Mouse (Mus musculus): ENCODE measurements around the gene Olfr693. TPM values are rescaled to one million over a fixed set of nuclear protein-coding genes. Genes with fewer than 3 reads are reported as not detected.

Gene Olfr693
- polyA plus RNA-seq, 1 experiment from 2014 or later = not detected

Other genes starting within 250 kb of the Olfr693 start
- gene Olfr694, start 11.2 kb upstream of the Olfr693 start, polyA plus RNA-seq (2014; fragmentation: Nextera tagmentation; extraction: Ambion mirVana) = not detected in 2 replicates
- not detected in 2 replicates for gene Olfr695, start 35.8 kb upstream of the Olfr693 start, polyA plus RNA-seq (2014; fragmentation: Nextera tagmentation; extraction: Ambion mirVana)
- gene Olfr697, start 61.9 kb upstream of the Olfr693 start, polyA plus RNA-seq (2014; fragmentation: Nextera tagmentation; extraction: Ambion mirVana) = not detected in 2 replicates
- gene Olfr698, start 74.8 kb upstream of the Olfr693 start, polyA plus RNA-seq (2014; fragmentation: Nextera tagmentation; extraction: Ambion mirVana) = not detected in 2 replicates
- not detected in 2 replicates for gene Olfr699, start 112.6 kb upstream of the Olfr693 start, polyA plus RNA-seq (2014; fragmentation: Nextera tagmentation; extraction: Ambion mirVana)
- gene Olfr700, start 128.2 kb upstream of the Olfr693 start, polyA plus RNA-seq (2014; fragmentation: Nextera tagmentation; extraction: Ambion mirVana) = not detected in 2 replicates
- gene Olfr701, start 133.5 kb upstream of the Olfr693 start, polyA plus RNA-seq (2014; fragmentation: Nextera tagmentation; extraction: Ambion mirVana) = not detected in 2 replicates
- gene Olfr702, start 153.3 kb upstream of the Olfr693 start, polyA plus RNA-seq (2014; fragmentation: Nextera tagmentation; extraction: Ambion mirVana) = not detected in 2 replicates
- gene Olfr703, start 162.8 kb upstream of the Olfr693 start, polyA plus RNA-seq (2014; fragmentation: Nextera tagmentation; extraction: Ambion mirVana) = not detected in 2 replicates
- not detected in 2 replicates for gene Olfr704, start 182.6 kb upstream of the Olfr693 start, polyA plus RNA-seq (2014; fragmentation: Nextera tagmentation; extraction: Ambion mirVana)
- gene Olfr705, start 196.3 kb upstream of the Olfr693 start, polyA plus RNA-seq (2014; fragmentation: Nextera tagmentation; extraction: Ambion mirVana) = not detected in 2 replicates
- not detected in 2 replicates for gene Olfr706, start 207.6 kb upstream of the Olfr693 start, polyA plus RNA-seq (2014; fragmentation: Nextera tagmentation; extraction: Ambion mirVana)
- gene Olfr707, start 220.7 kb upstream of the Olfr693 start, polyA plus RNA-seq (2014; fragmentation: Nextera tagmentation; extraction: Ambion mirVana) = not detected in 2 replicates
- not detected in 2 replicates for gene Olfr1532-ps1, start 227.4 kb upstream of the Olfr693 start, polyA plus RNA-seq (2014; fragmentation: Nextera tagmentation; extraction: Ambion mirVana)

All from stomach, embryonic 14.5 days (tissue).